Mouse (Mus musculus) heart, postnatal 4 days (tissue): ENCODE data around the gene Phf5a. TPM values are rescaled to one million over a fixed set of nuclear protein-coding genes. Genes with fewer than 3 reads are reported as not detected.

Source experiments
- DNase-seq: peaks from one replicate; pipeline ENCODE4 v3.0.0; 2021
- total RNA-seq, 2 experiments: library from RNA; stranded (reverse); gene quantifications; 2 replicates each; pipeline ENCODE4 v1.2.3; 2021

Gene Phf5a
- total RNA-seq, 2 experiments from 2014 or later = 57.9 to 58.9 TPM

DNA sequence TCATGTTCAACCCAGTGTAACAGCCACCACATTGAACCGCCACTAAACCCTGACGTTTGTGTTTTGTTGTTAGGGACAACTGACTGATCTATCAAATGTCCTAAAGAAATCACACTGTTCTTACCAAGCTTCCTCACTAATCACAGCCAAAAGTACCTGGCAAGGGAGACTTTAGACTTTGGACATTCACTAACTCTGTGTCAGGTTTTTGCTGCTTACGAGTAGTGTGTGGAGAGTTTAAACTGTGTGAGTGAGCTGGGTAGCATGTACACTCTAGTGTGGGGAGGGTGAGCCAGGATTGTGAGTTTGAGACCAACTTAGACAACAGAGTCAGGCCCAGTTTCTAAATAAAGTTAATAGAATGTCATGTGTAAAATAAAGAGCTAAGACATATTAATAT, 10.6 kb upstream of the Phf5a start:
- DNase-seq = no peak

DNA sequence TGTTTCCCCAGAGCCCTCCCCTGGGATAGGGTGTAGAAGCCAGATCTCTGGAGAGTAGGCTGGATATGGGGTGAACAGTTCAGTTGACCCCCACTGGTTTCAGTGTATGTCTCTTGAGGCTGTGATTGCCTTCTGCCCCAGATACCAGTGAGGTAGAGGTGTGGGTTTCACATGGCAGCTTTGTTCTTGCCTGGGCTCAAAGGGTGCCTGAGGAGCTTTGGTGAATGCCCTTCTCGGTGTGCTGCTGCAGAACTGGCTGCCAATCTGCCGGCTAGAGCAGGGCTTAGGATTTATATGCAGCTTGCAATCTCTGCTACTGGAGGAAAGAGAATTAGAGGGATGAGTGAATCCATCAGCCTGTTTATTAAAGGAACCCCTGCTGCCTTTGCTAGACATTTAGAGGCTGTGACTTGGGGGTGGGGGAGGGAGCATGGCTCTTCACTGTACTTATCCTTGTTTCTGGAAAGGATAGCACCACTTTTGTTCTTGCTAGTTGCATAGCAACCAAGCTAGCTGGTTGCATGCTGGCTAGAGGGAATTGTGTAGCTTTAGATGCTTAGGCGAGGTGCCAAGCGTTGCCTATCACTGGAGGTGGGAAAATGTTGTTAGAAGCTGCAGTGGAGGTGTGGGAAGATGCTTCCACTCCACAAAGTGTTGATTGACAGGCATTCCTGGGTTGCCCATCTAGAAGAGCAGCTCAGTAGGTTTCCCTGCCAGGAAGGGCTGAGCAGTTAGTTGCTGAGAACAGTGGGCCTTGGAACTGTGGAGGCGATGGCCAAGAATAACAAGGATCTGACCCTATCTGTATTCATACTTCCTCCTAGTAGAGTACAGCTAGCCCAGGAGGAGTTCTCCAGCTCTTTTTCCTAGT, 8.1 kb upstream of the Phf5a start:
- DNase-seq = peak; percentile 45

DNA sequence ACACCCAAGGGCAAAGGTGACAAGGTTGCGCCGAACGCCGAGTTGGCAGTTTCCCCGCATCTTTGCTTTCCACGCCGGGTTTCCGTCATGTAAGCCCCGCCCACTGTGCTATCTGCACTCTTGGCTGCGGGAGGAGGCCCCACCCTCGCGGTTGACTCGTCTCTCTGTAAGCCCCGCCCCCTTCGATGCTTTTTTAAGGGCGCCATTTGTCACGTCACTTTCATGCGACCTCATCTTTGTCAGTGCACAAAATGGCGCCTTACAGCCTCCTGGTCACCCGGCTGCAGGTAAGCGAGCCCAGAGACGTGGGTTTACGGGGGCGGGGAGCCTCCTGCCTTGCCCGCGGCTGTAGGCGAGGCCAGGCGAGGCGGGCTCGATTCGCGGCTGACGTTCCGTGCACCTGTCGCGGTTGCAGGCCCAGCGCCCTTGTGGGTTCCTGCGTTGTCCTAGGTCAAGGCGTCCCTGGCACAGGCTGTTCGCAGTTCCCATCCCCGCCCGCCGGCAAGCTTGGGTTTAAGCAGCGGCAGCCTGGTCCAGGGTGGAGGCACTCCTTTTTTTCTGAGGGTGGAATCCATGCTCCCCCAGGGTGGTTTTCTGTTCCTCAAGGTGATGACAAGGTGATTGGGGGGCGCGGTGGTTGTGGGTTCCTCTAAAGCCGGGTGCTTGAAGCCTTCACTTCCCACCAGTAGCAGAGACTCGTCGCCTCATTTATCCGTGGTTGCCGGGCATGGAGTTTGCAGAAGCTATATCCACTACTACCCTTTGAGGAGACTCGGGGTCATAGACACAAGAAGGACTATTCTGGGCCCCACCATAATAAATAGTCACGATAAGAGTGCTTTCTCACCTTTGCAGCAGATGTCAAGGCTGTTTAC, 788 bp upstream of the Phf5a start, which contains the start of gene Aco2:
Aco2 (plus strand) TSS at position 48 of the 875 bp plus-strand sequence.
- peak; percentile 100 for DNase-seq

DNA sequence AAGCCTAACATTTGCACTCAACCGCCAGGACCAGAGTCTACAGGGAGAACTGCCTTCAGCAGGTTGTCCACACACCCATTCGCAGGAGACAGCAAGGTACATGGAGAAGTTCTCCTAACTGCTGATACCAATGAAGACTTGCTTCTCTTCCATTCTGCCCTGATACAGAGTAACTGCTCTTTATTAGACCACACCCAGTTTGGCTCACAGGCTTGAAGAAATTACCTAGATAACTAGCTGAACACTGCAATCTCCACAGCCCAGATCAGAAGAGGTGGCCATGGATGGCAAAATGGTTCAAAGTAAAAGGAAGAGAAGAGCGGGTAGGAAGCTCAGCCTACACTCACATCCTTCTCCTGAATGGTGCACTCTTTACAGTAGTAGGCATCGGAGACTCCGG, 1.7 kb downstream of the Phf5a start:
- DNase-seq = no peak

DNA sequence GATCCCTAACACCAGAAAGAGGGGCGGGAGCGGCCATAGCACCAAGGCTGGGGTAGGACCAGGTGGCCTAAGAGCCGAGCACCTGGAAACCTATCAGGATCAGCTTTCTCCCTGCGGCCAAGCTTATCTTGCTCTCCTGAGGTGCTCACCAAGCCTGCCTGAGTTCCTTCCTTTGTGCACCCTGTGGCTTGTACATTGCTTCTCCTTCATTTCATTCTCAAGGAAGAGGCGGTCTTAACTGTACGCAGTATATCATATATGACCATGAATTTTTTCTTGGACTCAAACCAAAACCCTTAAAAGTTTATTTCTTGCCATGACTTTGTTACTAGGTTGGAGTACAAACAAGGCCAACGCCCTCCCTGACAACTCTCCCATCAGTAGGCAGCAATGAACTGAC, 7.5 kb downstream of the Phf5a start:
- DNase-seq = no peak

DNA sequence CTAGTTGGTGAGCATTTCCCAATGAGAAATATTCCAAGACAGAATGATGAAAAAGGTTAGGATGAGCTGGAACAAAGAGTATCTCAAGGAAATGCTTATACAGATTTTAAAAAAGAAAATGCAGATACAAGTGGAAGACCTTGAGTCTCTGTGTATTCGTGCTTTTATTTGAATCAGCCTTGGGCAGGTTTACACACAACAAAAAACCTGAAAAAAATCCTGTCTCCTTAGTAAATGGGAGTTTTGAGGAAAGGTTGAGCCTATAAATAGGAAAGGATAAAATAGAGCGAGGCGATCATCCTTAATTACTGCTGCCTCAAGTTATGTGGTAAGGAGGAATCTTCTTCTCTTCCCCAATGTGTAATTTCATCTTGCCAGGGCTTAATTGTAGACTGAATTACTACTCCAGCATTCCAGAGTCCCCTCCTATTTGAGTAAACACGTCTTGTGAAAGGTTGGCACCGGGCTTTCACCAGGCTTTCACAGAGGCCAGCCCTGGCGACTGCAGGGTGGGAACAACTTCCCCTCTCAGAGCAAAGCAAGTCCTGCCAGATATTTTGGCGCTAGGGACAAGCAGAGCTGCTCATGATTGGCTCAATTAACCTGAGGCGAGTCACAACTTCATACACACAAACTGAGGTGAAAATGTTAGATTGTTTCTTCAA, 11.1 kb downstream of the Phf5a start:
- DNase-seq = peak; percentile 53

DNA sequence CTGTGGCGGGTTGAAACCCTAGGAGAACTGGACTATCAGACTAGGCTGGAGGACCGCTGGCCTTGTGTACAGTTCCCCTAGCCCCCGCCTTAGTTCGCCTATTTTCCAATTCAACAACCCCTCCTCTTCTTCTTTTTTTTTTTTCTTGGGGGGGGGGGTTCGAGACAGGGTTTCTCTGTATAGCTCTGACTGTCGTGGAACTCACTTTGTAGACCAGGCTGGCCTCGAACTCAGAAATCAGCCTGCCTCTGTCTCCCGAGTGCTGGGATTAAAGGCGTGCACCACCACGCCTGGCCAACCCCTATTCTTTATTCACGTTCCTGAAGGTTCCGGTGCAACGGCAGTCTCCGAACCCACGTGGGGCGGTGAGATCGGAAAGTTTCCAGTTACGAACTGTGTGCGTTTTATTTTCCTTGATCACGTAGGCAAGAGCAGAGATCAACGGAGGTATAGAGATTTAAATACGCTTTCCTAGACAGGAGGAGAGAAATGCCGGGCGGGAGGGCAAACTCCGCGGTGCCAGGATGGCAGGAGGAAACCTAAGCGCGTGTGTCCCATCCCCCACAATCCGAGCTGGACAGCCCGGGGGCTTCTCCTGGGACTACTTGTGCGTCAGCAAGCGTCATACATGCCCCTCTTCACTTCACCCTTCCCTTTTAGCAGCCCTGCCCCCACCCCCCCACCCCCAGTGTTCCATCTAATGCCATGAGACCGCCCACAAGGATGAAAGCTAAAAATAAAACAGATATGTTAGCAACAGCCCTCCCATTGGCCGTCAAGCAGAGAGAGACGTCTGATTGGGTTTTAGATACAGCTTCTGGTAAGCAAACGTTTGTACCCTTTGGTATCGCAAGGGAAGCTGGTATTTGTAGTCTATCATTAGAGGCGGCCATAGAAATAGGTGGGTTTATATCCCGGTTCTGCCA, 12.1 kb downstream of the Phf5a start:
- peak; percentile 88 for DNase-seq

DNA sequence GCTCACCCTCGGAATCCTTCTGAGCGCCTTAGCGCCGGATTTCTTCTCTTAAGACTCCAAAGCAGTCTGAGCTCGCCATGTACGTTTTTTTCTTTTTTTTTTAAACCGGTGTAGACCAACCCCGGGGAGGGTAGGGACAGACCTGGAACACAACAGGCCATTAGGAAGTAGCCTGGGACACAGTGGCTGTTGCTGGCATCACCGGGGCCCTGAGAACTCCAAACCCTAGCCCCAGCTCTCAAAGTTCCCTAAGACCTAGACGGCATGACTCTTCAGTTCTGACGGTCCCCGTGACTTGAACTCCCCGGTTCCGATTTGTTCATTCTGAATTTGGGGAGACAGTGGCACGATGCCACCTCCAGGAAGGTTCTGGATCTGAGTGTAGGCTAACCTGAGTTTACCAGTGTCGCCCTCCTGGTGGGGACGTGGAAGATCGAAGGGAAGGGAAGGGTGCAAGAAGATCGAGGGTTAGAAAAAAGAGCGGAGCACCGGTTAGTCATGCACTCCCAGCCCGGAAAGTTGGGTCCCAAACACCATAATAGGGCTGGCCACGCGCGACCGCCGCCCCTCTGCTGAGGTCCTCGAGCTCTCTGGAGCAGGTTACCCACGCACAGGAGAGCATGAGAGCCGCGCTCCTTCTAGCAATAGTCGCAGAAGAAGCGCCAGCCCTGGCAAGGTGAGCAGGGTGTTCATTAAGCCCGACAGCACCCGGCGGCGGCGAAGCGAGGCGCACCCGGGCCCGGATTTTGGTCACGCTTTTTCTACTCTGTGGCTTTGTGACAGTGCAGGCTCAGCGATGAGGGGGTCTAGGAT, 13.0 kb downstream of the Phf5a start, which contains the start of gene Tob2:
Tob2 (minus strand) TSS at position 280 of the 813 bp plus-strand sequence.
- DNase-seq = peak; percentile 67

DNA sequence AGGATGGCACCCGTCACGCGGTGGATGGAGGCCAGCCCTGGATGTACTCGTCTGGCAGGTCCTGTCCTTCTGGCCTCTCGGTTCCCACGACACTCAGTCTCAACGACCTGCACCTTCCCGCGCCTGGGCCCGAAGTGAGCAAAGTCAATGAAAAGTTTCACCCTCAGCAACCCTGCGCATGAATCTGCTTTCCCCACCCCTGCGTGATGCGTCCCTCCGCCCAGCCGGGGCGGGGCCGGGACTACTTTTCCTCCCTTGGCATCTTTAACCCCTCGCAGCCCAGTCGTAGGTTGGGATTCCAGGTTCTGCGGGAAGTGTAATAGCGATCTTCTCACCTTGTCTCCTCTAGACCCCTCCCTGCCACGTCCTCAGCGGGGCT, 13.6 kb downstream of the Phf5a start:
- peak; percentile 94 for DNase-seq

DNA sequence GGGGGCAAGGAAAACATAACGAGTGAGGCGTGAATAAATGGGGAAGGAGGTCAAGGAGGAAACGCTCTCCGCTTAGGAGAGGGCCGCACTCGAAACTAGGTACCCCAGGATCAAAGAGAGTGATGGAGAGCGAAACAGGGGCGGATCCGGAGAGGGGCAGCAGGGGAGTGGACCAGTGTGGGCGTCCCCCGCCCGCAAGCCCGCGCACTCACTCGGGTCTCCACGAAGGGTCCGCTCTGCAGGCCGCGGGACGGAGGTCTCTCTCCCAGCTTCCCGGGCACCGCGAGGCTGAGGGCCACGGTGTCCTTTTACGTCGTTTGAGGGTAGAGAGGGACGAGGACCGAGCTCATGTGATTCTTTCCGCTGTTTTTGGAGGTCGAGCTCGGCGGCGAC, 14.0 kb downstream of the Phf5a start:
- DNase-seq = no peak

DNA sequence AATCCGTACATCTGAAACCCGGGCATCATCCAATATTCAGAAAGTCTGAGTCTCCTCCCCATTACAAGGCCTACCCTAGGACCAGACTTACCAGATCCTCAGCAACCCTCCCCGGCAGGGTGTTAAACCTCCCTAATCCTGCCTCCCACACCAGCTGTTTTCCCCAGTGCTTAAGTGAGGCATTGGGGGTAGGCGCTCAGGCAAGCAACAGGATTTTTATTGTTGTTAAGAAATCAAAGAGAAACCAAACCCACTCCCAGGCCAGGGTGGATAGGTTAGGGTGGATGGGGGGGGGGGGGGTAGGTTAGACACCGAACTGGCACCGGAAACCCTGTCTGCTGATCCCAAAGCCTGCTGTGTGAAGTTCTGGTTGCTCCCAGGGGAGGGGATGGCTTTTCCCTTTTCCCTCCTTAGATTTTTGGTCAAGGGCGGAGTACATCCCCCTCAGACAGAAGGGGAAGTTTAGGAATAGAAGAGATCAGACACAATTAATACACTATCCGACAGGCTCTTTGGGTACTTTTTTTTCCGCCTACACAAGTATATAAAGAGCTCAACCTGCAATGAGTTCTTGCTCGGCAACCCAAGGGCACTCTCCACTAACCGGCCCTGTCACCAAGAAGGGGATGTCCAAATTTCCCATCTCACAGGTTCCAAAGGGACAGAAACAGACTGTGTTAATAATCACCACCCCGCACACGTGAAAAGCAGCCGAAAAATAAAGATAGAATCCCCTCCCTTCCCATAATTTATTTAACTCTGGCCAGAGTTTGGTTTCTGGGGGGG, 14.6 kb downstream of the Phf5a start:
- DNase-seq = no peak

DNA sequence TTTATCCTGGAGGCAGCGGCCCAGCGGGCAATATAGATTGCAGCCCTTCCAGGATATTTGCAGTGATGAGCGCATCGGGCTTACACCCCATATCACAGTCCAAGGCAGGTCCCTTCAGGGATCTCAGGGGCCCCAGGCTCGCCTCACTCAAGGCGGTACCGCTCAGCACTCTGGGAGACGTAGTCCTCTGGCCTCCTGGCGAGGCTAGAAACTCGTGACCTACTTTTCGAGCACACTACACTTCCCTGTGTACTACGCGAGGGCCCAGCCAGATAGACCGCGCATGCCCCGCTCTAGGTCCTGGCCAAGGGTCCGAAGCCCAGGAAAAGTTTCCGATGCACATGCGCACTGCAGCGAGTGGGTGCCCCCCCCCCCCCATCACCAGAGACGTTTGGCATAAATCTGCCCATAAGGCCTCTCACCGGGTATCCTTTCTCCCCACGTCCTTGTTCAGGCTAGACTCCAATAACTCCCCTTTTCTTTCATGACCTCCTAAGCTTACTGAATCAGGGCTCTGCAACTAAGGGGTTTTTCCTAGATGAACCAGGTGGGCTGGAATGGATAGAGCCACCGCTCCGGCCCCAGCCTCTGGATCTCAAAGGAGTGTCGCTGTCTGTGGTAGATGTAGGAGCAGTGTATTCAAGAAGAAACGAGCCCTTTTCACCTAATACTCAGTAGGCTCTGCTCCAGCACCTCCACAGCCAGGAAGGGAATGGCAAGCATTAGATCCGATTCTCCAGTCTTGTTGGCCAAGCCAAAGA, 15.5 kb downstream of the Phf5a start:
- peak; percentile 84 for DNase-seq

DNA sequence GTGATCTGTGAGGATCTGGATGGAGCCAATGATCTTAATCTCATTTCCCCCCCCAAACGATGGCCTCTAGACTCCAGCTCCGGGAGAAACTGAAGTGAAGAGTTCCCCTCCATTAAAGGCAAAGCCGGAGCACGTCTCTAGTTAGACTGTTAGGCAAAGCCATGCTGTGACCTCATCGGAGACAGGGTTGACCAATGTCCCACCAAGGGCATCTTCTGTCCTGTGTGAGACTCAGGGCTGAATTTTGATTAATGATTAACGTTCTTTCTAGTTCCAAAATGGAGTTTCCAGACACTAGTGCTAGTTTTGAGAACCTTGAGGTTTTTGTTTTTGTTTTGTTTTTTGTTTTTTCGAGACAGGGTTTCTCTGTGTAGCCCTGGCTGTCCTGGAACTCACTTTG, 18.6 kb downstream of the Phf5a start:
- no peak for DNase-seq

DNA sequence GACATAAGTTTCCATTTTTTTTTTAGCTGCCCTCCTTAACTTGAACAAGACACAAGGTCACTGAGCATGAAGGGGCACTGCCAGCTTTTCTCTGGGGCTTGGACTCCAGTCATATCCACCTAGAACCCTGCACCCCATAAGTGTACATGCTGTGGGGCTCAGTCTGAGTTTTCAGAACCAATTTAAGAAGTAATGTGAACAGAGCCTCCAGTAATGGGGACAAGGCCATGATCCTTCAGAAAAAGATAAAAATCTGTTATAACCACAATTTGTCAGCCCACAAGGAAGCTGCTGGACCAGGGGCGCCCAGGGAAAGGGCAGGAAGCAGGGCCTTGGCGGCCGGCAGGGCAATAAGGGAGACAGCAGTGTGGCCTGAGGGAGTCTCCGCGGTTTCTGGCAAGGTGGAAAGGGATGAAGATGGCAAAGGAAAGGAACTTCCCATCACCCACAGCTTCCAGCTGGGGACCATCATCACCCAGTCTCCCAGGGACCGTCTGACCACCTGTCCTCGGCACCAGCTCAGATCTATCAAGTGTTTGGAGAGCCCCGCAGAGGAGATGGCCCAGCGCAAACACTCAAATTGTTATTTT, 19.2 kb downstream of the Phf5a start:
- DNase-seq = no peak

DNA sequence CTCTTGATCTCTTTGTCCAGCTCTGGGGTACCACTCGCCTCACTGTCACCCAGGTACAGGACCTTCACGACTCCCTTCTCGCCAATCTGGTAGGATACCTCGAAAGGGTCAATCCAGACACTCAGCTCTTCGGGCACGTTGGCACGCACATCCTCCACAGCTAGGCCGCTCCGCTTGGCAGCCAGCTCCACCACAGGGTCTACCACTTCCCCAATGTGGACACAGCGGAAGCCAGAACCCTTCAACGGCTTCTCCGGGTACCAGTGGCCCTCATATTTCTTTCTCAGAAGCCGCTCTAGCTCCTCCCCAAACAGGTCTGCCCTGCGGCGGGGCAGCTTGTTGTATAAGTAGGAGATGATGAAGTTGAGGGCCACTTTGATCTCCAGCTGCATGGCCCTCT, 20.3 kb downstream of the Phf5a start:
- no peak for DNase-seq

DNA sequence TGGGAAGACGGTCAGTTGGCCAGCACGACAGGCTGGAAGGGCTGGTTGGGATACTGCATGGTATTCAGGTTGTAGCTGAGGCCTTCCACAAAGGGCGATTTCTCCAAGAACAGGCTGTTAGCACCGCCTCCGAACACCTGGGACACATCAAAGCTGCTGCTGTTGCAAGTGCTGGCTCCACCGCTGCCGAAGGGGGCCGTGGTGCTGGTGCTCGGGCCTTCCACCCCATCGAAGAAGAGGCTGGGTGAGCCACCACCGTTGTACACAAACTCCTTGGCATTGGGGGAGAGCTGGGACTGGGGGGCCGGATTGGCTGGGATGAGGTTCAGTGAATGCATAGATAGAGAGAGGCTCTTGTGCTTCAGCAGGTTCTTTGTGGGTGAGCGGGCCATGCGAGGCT, 21.0 kb downstream of the Phf5a start:
- no peak for DNase-seq

DNA sequence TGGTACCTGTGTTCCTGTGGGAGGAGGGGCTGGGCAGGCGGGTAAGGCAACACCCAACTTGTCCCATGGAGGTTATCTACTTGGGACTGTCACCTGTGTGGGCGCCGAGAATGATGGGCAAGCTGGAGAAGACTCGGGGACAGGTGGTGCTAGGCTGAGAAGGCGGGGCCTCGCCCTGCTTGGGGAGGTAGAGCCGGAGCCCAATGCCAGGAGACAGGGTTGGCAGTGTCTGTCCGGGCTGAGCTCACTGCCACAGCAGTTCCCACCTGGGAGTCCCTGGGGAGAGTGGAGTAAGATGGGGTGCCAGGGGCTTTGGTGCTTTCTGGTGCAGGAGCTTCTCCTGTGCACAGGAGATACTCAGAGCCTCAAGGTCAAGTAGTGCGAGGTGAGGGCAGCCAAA, 22.6 kb downstream of the Phf5a start:
- no peak for DNase-seq

DNA sequence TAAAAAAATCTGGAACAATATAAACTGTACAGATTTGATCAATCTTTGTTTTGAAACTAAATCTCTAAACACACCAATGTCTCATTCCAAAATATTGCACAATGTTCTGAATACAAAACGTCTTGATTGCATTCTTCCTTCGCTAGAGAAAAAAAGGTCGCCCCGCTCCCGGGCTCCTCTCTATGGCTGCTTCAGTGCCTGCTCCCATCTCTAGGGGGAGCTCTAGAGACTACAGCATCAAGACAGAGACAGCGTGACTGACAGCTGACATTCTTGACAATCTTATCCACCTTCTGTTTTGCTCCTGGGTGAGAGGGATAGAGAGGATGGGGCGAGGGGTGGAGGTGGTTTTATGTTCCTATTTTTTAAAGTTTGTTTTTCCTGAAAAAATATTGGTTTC, 23.4 kb downstream of the Phf5a start:
- DNase-seq = peak; percentile 72

DNA sequence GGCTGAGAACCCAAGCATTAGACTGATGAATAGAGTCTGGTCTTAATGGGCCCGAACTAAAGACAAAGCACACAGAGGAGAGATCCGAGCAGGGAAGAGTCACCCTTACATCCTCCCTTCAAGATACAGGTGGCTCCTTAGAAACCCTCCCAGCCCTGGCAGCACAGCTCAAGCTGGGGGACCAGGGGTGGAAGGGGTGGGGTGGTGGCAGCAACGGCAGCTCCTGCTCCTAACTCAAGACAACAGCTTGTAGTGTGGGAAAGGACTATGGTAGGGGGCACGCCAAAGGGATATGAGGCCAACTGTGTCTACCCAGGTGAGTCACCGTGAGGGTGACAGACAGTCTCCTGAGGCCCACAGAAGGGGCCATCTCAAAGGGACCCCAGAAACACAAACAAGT, 23.9 kb downstream of the Phf5a start:
- DNase-seq = no peak
